Mouse (Mus musculus) left cerebral cortex, postnatal 25 days (tissue): ENCODE measurements around the gene Lmx1a. TPM values are rescaled to one million over a fixed set of nuclear protein-coding genes. Genes with fewer than 3 reads are reported as not detected.

Source experiments
- DNase-seq, 2 experiments: peaks; one replicate each; pipeline ENCODE4 v3.0.0; 2022; ENCODE audit warnings: low spot score in 2 of 2, mixed read lengths in 1 of 2
- intact Hi-C: fragments of 180-260 bp; cut with DNase I; formaldehyde crosslinking; loops from one replicate; pipeline ENCODE4 v1.15.1; 2025
- total RNA-seq, 2 experiments: library from RNA; stranded (reverse); gene quantifications; 2 replicates each; pipeline ENCODE4 v1.2.3; 2021

Lmx1a gene
- total RNA-seq, 2 experiments from 2014 or later, result 0.28 TPM; not detected in 1

DNA sequence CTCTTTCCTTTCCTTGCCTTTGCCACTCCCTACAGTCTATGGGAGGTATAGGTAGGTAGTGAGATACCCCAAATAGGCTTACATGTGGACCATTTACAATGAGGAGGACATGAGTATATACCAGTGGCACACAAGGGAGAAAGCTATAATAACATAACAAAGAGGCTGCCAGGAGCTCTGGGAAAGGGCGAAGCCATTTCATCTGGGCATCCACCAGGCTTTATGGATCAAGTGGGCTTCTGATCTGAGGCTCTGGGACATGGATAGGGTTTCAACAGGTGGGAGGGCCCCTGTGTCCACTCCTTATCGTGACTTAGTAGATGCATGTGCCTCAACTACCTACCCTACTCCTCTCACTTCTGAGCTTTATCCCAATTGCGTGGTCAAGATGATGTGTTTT is 142.6 kb downstream of the Lmx1a start:
- intact Hi-C loops, result no loop called here
- DNase-seq, result no peak

DNA sequence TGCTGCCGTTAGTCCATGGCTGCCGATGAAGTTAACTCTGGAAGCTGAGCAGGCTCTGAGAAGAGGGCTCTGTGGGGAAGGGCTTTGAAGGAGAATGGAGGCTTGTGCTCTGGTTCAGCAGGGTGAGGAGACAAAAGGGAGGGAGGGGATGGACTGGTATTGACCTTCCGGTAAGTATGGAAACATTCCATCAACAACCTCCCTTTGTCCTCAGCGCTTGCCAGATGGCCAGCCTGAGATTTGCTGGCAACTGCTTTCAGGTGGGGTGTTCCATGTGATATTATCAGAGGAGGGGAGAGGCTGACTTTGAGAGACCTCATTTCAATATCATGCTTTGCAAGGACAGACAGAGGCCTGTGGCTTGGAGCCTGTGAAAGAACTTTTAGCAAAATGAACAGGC is 165.8 kb downstream of the Lmx1a start:
- no peak for DNase-seq
- intact Hi-C loops, result no loop called here

GRCm38 (mm10) chr1:167872028-167872427 is 183.0 kb downstream of the Lmx1a start:
- DNase-seq, result no peak
- intact Hi-C loops, result no loop called here

DNA sequence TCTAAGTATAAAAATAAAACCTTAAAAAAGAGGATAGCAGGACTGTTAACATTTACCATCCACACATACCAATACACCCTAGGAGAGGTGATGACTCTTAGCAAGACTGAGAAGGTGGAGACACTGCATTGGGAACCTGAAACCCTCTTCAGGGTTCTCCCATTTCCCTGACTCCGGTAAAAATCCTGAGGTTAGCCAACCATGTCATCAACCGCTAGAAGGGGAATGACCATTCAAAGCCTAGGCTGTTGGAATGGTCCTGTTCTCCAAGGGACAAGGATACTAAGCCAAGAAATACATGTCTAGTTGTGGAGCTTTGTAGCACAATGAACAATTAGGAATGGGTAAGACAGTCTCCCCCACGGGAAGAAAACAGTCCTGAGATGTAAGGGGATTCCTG is 185.1 kb downstream of the Lmx1a start:
- no peak for DNase-seq
- intact Hi-C loops, result no loop called here

DNA sequence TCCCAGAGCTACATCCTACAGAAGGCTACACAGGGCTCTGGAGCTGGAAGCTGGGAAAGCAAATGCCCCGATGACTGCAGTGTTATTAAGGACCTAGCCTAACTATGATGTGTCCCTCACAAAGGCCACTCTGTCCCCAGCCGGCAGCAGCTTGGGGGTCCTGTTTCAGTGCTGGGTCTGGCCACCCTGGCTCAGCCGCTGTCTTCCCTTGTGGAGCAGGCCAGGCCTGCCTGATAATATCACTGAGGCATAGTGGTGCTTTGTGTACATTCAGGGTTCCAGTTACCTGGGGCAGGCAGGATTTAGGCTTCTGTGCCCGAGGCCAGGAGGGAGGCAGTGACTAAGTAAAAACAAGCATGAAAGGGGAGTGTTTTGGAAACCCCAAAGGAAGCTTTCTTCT is 188.9 kb downstream of the Lmx1a start:
- intact Hi-C loops, result no loop called here
- DNase-seq, result no peak

GRCm38 (mm10) chr1:167878354-167878753 is 189.3 kb downstream of the Lmx1a start:
- no peak for DNase-seq
- intact Hi-C loops, result no loop called here

- peak in 1 of 2 experiments; percentile 62 for DNase-seq
- intact Hi-C loops, result no loop called here
Measured at GRCm38 (mm10) chr1:167885776-167886175, 196.7 kb downstream of the Lmx1a start.

GRCm38 (mm10) chr1:167888120-167888519 is 199.1 kb downstream of the Lmx1a start:
- intact Hi-C loops, result no loop called here
- DNase-seq, result no peak

GRCm38 (mm10) chr1:167888816-167889215 is 199.8 kb downstream of the Lmx1a start:
- intact Hi-C loops, result no loop called here
- no peak for DNase-seq

GRCm38 (mm10) chr1:167896234-167896633 is 207.2 kb downstream of the Lmx1a start:
- DNase-seq, result peak; percentile 57 to 70
- intact Hi-C loops, result loop anchor here (5.0 kb wide), 2 partner anchors 194 to 229 kb away; no protein-coding TSS in a partner anchor

Other genes starting within 250 kb of the Lmx1a start
- not detected for gene Lrrc52, start 222.5 kb upstream of the Lmx1a start, total RNA-seq
- 10 to 100 TPM in 1 of 2 experiments, 1 to 10 TPM in 1; 7.9 to 19.3 TPM for gene Rxrg, start 90.9 kb upstream of the Lmx1a start, total RNA-seq